Mouse (Mus musculus) liver, embryonic 15.5 days (tissue): ENCODE measurements around the gene Cd80. TPM values are rescaled to one million over a fixed set of nuclear protein-coding genes. Genes with fewer than 3 reads are reported as not detected.

Experiments
- ATAC-seq: fragments of 200-750 bp; cut with Nextera tagmentation; 2 replicates; pipeline ENCODE4 v1.8.0; 2017; ENCODE audit warnings: moderate number of reproducible peaks, mild to moderate bottlenecking, moderate library complexity; ENCODE audit not compliant: insufficient read depth
- H3K27ac ChIP-seq: fragments of 300-500 bp; sonication (generic); replicated peaks from 2 replicates; pipeline ENCODE4 v1.5.1; 2015; ENCODE audit warnings: mild to moderate bottlenecking, inconsistent platforms
- H3K27me3 ChIP-seq: fragments of 300-500 bp; sonication (generic); 2 replicates; pipeline ENCODE4 v1.6.1; 2015; ENCODE audit warnings: mild to moderate bottlenecking, inconsistent platforms
- H3K36me3 ChIP-seq: fragments of 300-500 bp; sonication (generic); replicated peaks from 2 replicates; pipeline ENCODE4 v1.6.1; 2015; ENCODE audit warnings: moderate library complexity, mild to moderate bottlenecking, inconsistent platforms
- H3K4me1 ChIP-seq: fragments of 300-500 bp; sonication (generic); replicated peaks from 2 replicates; pipeline ENCODE4 v1.6.1; 2015; ENCODE audit warnings: inconsistent platforms
- H3K4me2 ChIP-seq: fragments of 300-500 bp; sonication (generic); 2 replicates; pipeline ENCODE4 v1.6.1; 2015; ENCODE audit warnings: moderate library complexity, mild to moderate bottlenecking, inconsistent platforms
- H3K4me3 ChIP-seq: fragments of 300-500 bp; sonication (generic); replicated peaks from 2 replicates; pipeline ENCODE4 v1.5.1; 2015; ENCODE audit warnings: mild to moderate bottlenecking, inconsistent platforms
- H3K9ac ChIP-seq: fragments of 300-500 bp; sonication (generic); 2 replicates; pipeline ENCODE4 v1.6.1; 2015; ENCODE audit warnings: moderate library complexity, mild to moderate bottlenecking, inconsistent platforms
- H3K9me3 ChIP-seq: fragments of 300-500 bp; sonication (generic); replicated peaks from 2 replicates; pipeline ENCODE4 v1.6.1; 2016; ENCODE audit warnings: inconsistent platforms
- WGBS: fragments of 180-500 bp; shearing (Covaris S2); methylation state at CpG from one replicate; pipeline ENCODE4 v1.1.7; 2015; ENCODE audit warnings: mixed read lengths; ENCODE audit not compliant: insufficient replicate concordance; 5-methylcytosine and 5-hydroxymethylcytosine counted together
- polyA plus RNA-seq: library from polyadenylated mRNA; unstranded; fragments of >200 nt; fragmentation: Nextera tagmentation; extraction: Ambion mirVana; gene quantifications from 2 replicates; pipeline ENCODE4 v1.2.1, GENCODE M21; 2015

Cd80 gene
- polyA plus RNA-seq = 0.21 and 0.28 TPM in 2 replicates

- WGBS = 69% methylated on average over 17 of the region's 17 CpGs
- Histone ChIP-seq H3K4me2 (no peak within 1 kb of the TSS), H3K9ac (no peak within 1 kb of the TSS), H3K9me3 (no peaks in the 10 kb centered on the region), H3K27ac (peak within 1 kb of the TSS; percentile 16; the same call in 1 of the 2 replicates), H3K27me3 (no peaks in the 10 kb centered on the region; the same call in 1 of the 2 replicates), H3K4me3 (no peak within 1 kb of the TSS), H3K36me3 (no peaks in the 10 kb centered on the region), H3K4me1 (peaks cover 34% of the 10 kb centered on the region)
- ATAC-seq = no peak
Observed at GRCm38 (mm10) chr16:38455511-38456418, at the start of gene Cd80. TSS of gene Cd80 (plus strand) at chr16:38455561.

GRCm38 (mm10) chr16:38406293-38406692 is 49.1 kb upstream of the Cd80 start:
- 68% methylated on average over 5 of the region's 5 CpGs for WGBS
- no peaks in the 10 kb centered on the region for H3K9me3 ChIP-seq
- H3K27ac ChIP-seq = no peak overlapping the region
- no peak for ATAC-seq
- no peaks in the 10 kb centered on the region for H3K27me3 ChIP-seq
- H3K36me3 ChIP-seq = no peaks in the 10 kb centered on the region
- H3K4me2 ChIP-seq = no peak overlapping the region
- H3K4me3 ChIP-seq = no peak overlapping the region
- no peak overlapping the region for H3K9ac ChIP-seq
- H3K4me1 ChIP-seq = peaks cover 15% of the 10 kb centered on the region

GRCm38 (mm10) chr16:38406708-38407107 is 48.7 kb upstream of the Cd80 start:
- H3K4me1 ChIP-seq = peaks cover 15% of the 10 kb centered on the region
- H3K4me2 ChIP-seq = no peak overlapping the region
- no peak overlapping the region for H3K9ac ChIP-seq
- peak; percentile 52; the same call in 1 of the 2 replicates for ATAC-seq
- no peaks in the 10 kb centered on the region for H3K36me3 ChIP-seq
- no peak overlapping the region for H3K27ac ChIP-seq
- WGBS = 65% methylated on average over 6 of the region's 6 CpGs
- H3K4me3 ChIP-seq = no peak overlapping the region
- no peaks in the 10 kb centered on the region for H3K27me3 ChIP-seq
- H3K9me3 ChIP-seq = no peaks in the 10 kb centered on the region

- 47% methylated on average over 5 of the region's 5 CpGs for WGBS
- Histone ChIP-seq H3K27me3 (no peaks in the 10 kb centered on the region), H3K4me1 (peaks cover 15% of the 10 kb centered on the region), H3K27ac (no peak overlapping the region), H3K4me3 (no peak overlapping the region), H3K36me3 (no peaks in the 10 kb centered on the region), H3K9ac (no peak overlapping the region), H3K9me3 (no peaks in the 10 kb centered on the region), H3K4me2 (no peak overlapping the region)
- no peak for ATAC-seq
Observed at GRCm38 (mm10) chr16:38407584-38407983, 47.8 kb upstream of the Cd80 start.

DNA sequence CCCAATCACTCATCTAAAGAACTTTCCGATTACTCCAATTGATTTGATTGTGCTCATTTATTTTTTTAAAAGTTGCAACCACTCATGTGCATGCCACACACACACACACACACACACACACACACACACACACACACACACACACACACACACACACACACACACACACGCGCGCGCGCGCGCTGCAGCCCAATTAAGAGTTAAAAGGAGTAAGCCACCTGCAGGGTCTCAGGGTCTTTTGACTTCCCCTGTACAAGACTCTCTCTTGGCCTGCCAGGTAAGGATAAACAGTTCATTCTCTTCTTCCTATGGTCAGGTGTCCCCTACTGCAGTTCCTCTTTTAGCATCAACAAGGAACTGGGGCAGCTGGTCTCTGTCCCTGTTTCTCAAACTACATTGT is 46.9 kb upstream of the Cd80 start:
- no peak overlapping the region for H3K27ac ChIP-seq
- H3K9me3 ChIP-seq = no peaks in the 10 kb centered on the region
- WGBS = 96% methylated on average over 8 of the region's 8 CpGs
- no peak overlapping the region for H3K4me2 ChIP-seq
- no peaks in the 10 kb centered on the region for H3K36me3 ChIP-seq
- no peak for ATAC-seq
- no peak overlapping the region for H3K9ac ChIP-seq
- H3K27me3 ChIP-seq = no peaks in the 10 kb centered on the region
- peaks cover 15% of the 10 kb centered on the region for H3K4me1 ChIP-seq
- no peak overlapping the region for H3K4me3 ChIP-seq

- Histone ChIP-seq H3K4me1 (no peaks in the 10 kb centered on the region), H3K4me2 (no peak overlapping the region), H3K27ac (no peak overlapping the region), H3K36me3 (no peaks in the 10 kb centered on the region), H3K9me3 (no peaks in the 10 kb centered on the region), H3K27me3 (no peaks in the 10 kb centered on the region), H3K9ac (no peak overlapping the region), H3K4me3 (no peak overlapping the region)
- no peak for ATAC-seq
- 63% methylated on average over 7 of the region's 7 CpGs for WGBS
Observed at GRCm38 (mm10) chr16:38414953-38415352, 40.4 kb upstream of the Cd80 start.

GRCm38 (mm10) chr16:38425374-38425773 is 30.0 kb upstream of the Cd80 start:
- H3K9ac ChIP-seq = no peak overlapping the region
- no peaks in the 10 kb centered on the region for H3K4me1 ChIP-seq
- no peaks in the 10 kb centered on the region for H3K27me3 ChIP-seq
- no peak for ATAC-seq
- H3K27ac ChIP-seq = no peak overlapping the region
- no peaks in the 10 kb centered on the region for H3K9me3 ChIP-seq
- WGBS = 71% methylated on average over 2 of the region's 2 CpGs
- no peak overlapping the region for H3K4me3 ChIP-seq
- no peaks in the 10 kb centered on the region for H3K36me3 ChIP-seq
- no peak overlapping the region for H3K4me2 ChIP-seq

DNA sequence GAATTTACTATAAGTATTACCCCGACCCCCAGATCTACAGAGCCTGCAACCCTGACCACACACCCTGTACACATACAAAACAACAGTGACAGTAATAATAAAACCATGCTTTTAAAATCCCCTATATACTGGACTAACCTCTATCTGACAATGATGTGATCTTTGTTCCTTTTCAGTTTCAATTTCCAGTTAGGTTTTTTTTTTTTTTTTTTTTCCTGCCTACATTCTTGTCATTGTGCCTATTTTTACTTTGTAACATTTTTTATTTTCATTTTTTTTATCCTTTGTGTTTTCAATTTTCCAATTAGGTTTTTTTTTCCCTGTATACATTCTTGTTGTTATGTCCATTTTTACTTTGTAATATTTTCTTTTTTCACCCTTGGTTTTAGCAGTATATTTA is 29.6 kb upstream of the Cd80 start:
- no peak overlapping the region for H3K4me3 ChIP-seq
- no peak overlapping the region for H3K4me2 ChIP-seq
- WGBS = 62% methylated on average over 1 of the region's 1 CpGs
- no peak for ATAC-seq
- H3K4me1 ChIP-seq = no peaks in the 10 kb centered on the region
- H3K9ac ChIP-seq = no peak overlapping the region
- H3K27me3 ChIP-seq = no peaks in the 10 kb centered on the region
- H3K27ac ChIP-seq = no peak overlapping the region
- no peaks in the 10 kb centered on the region for H3K36me3 ChIP-seq
- no peaks in the 10 kb centered on the region for H3K9me3 ChIP-seq

- WGBS = 26% methylated on average over 13 of the region's 13 CpGs
- Histone ChIP-seq H3K36me3 (no peaks in the 10 kb centered on the region), H3K27ac (peak overlapping the region; percentile 9; the same call in 1 of the 2 replicates), H3K4me2 (peak overlapping the region; percentile 36), H3K9ac (peak overlapping the region; percentile 3; the same call in 1 of the 2 replicates), H3K27me3 (no peaks in the 10 kb centered on the region), H3K4me3 (peak overlapping the region; percentile 26), H3K9me3 (no peaks in the 10 kb centered on the region), H3K4me1 (peaks cover 22% of the 10 kb centered on the region; the same call in 1 of the 2 replicates)
- ATAC-seq = 0 out of 2 replicates have a peak, but pooled peaks have one; percentile 31
Observed at GRCm38 (mm10) chr16:38431446-38432185, 23.7 kb upstream of the Cd80 start.

- no peaks in the 10 kb centered on the region for H3K36me3 ChIP-seq
- H3K27ac ChIP-seq = peak within 1 kb of the TSS; percentile 14
- H3K9me3 ChIP-seq = no peaks in the 10 kb centered on the region
- 49% methylated on average over 11 of the region's 11 CpGs for WGBS
- peak; percentile 49 for ATAC-seq
- H3K4me2 ChIP-seq = peak within 1 kb of the TSS; percentile 42
- no peaks in the 10 kb centered on the region for H3K27me3 ChIP-seq
- H3K4me1 ChIP-seq = peaks cover 22% of the 10 kb centered on the region; the same call in 1 of the 2 replicates
- peak within 1 kb of the TSS; percentile 26 for H3K4me3 ChIP-seq
- peak within 1 kb of the TSS; percentile 3; the same call in 1 of the 2 replicates for H3K9ac ChIP-seq
Observed at GRCm38 (mm10) chr16:38432498-38433425, 22.6 kb upstream of the Cd80 start, which contains the start of gene Pla1a. TSS of gene Pla1a (minus strand) at chr16:38433145.
